Mouse (Mus musculus) neural tube, embryonic 10.5 days (tissue): Measurements from ENCODE around the gene Ceacam19.

Source experiments
- DNase-seq: peaks from one replicate; pipeline ENCODE4 v3.0.0-alpha.2; 2017; ENCODE audit warnings: low spot score; ENCODE audit errors: extremely low spot score

The Ceacam19 gene

DNA sequence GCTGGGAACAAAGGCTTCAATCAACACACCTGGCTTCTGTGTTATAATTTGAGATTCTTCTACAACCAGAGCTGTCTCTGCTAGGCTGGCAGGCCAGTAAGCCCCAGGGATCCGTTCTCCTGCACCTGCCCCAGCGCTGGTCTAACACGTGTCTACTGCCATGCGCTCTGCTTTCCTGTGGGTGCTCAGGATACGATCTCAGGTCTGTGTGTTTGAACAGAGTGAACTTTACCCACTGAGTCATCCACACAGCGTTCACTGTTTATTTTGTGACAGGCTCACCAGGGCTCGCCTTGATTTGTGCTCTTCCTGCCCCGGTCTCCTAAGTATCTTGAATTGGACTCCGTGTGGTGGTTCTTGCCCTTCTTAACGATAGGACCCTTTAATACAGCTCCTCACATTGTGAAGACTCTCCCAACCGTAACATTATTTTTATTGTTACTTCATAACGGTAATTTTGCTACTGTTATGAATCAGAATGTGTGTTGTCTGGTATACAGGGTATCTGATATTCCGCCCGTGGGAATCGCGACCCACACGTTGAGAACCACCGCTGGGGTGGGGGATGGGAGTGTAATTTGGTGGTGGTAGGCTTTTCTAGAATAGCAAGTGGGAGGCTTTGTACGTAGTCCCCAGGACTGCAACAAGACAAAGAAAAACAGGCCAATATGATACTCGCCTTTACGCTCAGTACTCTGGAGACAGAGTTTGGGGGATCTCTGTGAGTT lies 45.9 kb downstream of the Ceacam19 start:
- no peak for DNase-seq

GRCm38 (mm10) chr7:19840936-19841335 lies 46.8 kb downstream of the Ceacam19 start:
- no peak for DNase-seq

DNA sequence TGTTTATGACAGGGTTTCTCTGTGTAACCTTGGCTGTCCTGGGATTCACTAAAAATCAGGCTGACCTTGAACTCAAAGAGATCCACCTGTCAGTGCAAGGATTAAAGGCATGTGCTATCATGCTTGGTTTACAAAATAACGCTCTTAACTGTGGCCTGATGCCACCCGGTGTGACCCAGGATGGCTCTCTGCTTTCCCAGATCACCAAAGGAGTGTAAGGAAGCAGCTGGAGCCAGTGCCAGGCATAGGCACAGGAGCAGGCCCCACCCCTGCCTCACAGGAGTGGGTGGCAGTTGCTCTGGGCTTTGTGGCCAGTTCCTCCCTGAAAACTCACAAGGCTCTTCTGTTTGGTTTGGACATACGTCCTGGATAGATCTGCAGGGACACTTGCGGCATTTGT lies 47.4 kb downstream of the Ceacam19 start:
- DNase-seq, result no peak

GRCm38 (mm10) chr7:19836843-19837242 lies 50.9 kb downstream of the Ceacam19 start:
- DNase-seq, result no peak

DNA sequence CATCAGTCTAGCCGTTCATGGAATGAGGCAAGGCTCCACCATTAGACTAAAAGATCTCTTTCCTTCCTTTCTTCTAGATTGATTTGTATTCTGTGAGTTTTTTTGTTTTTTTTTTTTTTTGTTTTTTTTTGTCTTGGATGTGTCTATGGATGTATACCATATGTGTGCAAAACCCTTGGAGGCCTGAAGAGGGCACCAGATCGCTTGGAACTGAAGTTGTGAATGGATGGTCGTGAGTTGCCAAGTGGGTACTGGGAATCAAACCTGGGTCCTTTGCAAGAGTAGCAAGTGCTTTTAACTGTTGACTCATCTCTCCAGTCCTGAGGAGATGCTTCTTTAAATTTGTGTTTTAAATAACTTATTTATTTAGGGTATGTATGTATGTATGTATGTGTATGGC lies 53.7 kb downstream of the Ceacam19 start:
- DNase-seq, result no peak

DNA sequence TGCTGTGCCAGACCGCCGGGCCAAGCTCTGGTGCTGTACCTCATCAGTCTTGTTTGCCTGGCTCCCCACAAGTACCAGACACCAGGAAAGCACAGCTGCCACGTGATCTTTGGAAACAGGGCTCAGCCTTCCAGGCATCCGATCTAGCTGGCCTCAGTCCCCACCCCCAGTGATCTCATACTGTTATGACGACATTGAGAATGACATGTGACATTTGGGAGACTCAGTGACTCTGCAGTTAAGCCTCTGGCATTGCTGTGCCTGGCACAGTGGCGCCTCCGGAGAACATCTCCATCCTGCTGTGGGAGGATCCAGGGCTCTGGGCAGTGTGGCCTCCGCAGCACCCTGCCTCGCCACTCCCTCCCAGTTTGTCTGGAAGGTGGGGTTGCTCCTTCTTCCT lies 55.9 kb downstream of the Ceacam19 start:
- DNase-seq, result no peak

DNA sequence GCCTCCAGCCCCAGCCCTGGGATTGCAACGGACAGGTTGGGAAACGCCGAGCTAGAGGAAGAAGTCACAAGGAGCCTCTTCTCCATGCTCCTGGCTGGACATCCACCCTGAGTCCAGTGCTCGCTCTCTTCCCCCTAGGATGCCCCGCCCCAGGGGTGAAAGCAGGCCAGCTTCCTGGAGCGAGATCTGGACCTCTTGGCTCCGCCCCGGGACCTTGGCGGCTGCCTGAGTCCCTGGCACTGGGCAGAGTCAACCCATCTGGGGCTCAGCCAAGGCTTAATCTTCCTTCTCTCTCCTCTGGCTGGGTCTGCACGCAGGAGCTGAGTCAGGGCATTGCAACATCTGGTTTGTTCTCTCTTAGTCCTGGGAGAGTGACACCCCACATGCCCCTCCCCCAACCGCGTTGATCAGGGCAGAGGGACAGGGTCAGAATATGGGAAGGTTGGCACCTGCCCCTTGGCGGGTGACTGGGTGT lies 57.0 kb downstream of the Ceacam19 start:
- no peak for DNase-seq

DNA sequence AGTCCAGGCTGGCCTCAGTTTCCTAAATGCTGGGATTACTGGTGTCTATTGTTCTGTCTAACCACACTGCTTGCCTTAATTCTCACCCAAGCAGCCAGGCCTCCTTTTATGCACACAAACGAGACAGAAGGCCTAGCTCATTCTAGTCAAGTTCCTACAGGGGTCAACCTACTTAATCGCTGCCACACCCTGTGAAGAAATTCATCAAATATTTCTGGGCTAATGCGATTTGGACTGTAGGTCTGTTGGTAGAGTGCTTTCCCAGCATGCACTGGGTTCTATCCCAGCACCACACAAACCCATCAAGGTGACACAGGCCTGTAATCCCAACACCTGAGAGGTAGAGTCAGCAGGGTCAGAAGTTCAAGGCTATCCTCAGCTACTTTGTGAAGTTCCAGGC lies 58.1 kb downstream of the Ceacam19 start:
- no peak for DNase-seq

GRCm38 (mm10) chr7:19826756-19827155 lies 61.0 kb downstream of the Ceacam19 start:
- no peak for DNase-seq
